Mouse (Mus musculus) hindbrain, postnatal 0 days (tissue): ENCODE results near the gene Slc25a41. TPM values are rescaled to one million over a fixed set of nuclear protein-coding genes. Genes with fewer than 3 reads are reported as not detected.

ENCODE experiments used
- ATAC-seq: fragments of 200-750 bp; cut with Nextera tagmentation; 2 replicates; pipeline ENCODE4 v1.8.0; 2017; ENCODE audit warnings: mild to moderate bottlenecking, moderate TSS enrichment, moderate library complexity
- DNase-seq: peaks from one replicate; pipeline ENCODE4 v3.0.0-alpha.2; 2015; ENCODE audit warnings: low spot score
- H3K27ac ChIP-seq: fragments of 300-500 bp; sonication (generic); 2 replicates; pipeline ENCODE4 v1.5.1; 2014; ENCODE audit warnings: mild to moderate bottlenecking
- H3K27me3 ChIP-seq: fragments of 300-500 bp; sonication (generic); 2 replicates; pipeline ENCODE4 v1.6.1; 2014; ENCODE audit warnings: low read length, mixed read lengths; ENCODE audit not compliant: insufficient read depth
- H3K36me3 ChIP-seq: fragments of 300-500 bp; sonication (generic); 2 replicates; pipeline ENCODE4 v1.6.1; 2014; ENCODE audit warnings: low read length, mixed read lengths; ENCODE audit not compliant: insufficient read depth
- H3K4me1 ChIP-seq: fragments of 300-500 bp; sonication (generic); 2 replicates; pipeline ENCODE4 v1.6.1; 2014; ENCODE audit warnings: antibody characterized with exemption, low read length, mixed read lengths; ENCODE audit not compliant: insufficient read depth
- H3K4me2 ChIP-seq: fragments of 300-500 bp; sonication (generic); 2 replicates; pipeline ENCODE4 v1.6.1; 2014; ENCODE audit warnings: low read depth, mild to moderate bottlenecking, low read length, moderate library complexity, mixed read lengths
- H3K4me3 ChIP-seq: fragments of 300-500 bp; sonication (generic); 2 replicates; pipeline ENCODE4 v1.5.1; 2014; ENCODE audit warnings: low read length
- H3K9ac ChIP-seq: fragments of 300-500 bp; sonication (generic); replicated peaks from 2 replicates; pipeline ENCODE4 v1.6.1; 2014; ENCODE audit warnings: mild to moderate bottlenecking, low read length, moderate library complexity, mixed read lengths
- H3K9me3 ChIP-seq: fragments of 300-500 bp; sonication (generic); 2 replicates; pipeline ENCODE4 v1.6.1; 2016; ENCODE audit warnings: low read length, mixed read lengths
- CTCF ChIP-seq: IDR thresholded peaks from 2 replicates; pipeline ENCODE4 v1.5.1; 2016; ENCODE audit warnings: antibody characterized with exemption, control low read depth, low read depth
- WGBS: fragments of 180-500 bp; shearing (Covaris S2); extraction: QIAGEN DNeasy Blood & Tissue Kit; methylation state at CpG from one replicate; pipeline ENCODE4 v1.1.7; 2014; 5-methylcytosine and 5-hydroxymethylcytosine counted together
- polyA plus RNA-seq: library from polyadenylated mRNA; unstranded; fragments of >200 nt; fragmentation: Nextera tagmentation; extraction: Ambion mirVana; gene quantifications from 2 replicates; pipeline ENCODE4 v1.2.1, GENCODE M21; 2015
- total RNA-seq: library from RNA; depleted of rRNA; stranded (reverse); fragments of >200 nt; gene quantifications from 2 replicates; pipeline ENCODE4 v1.2.3, GENCODE M21; 2014; rRNA removed

Slc25a41 gene
- not detected in 2 replicates for total RNA-seq
- not detected in 2 replicates for polyA plus RNA-seq

- Histone ChIP-seq H3K4me2 (no peak within 1 kb of the TSS), H3K9ac (no peak within 1 kb of the TSS), H3K36me3 (peaks cover 9% of the 10 kb centered on the region; the same call in 1 of the 2 replicates), H3K4me1 (no peaks in the 10 kb centered on the region), H3K4me3 (no peak within 1 kb of the TSS), H3K27me3 (0 out of 2 replicates have a peak, but pooled peaks cover 4% of the 10 kb centered on the region), H3K9me3 (no peaks in the 10 kb centered on the region), H3K27ac (no peak within 1 kb of the TSS)
- WGBS: 73% methylated on average over 8 of the region's 8 CpGs
- ATAC-seq (no peak), DNase-seq (no peak)
- TF ChIP-seq CTCF: no peak
These were observed at the start of gene Slc25a41 for GRCm38 (mm10) chr17:57041554-57041953. Gene Slc25a41 (minus strand): TSS chr17:57041654.

GRCm38 (mm10) chr17:57087049-57087832 lies 45.8 kb upstream of the Slc25a41 start, which contains the start of gene Tubb4a:
Gene Tubb4a (minus strand): TSS chr17:57087782.
- Histone ChIP-seq H3K4me3 (peak within 1 kb of the TSS; percentile 57), H3K36me3 (no peaks in the 10 kb centered on the region), H3K4me1 (peaks cover 6% of the 10 kb centered on the region; the same call in 1 of the 2 replicates), H3K9ac (peak within 1 kb of the TSS; percentile 79), H3K27me3 (no peaks in the 10 kb centered on the region), H3K4me2 (peak within 1 kb of the TSS; percentile 73), H3K27ac (peak within 1 kb of the TSS; percentile 85), H3K9me3 (no peaks in the 10 kb centered on the region)
- WGBS: under 1% methylated on average over 31 of the region's 31 CpGs
- TF ChIP-seq CTCF: peak; percentile 44; the same call in 1 of the 2 replicates
- DNase-seq: peak; percentile 90
- ATAC-seq: peak; percentile 95

GRCm38 (mm10) chr17:57085970-57086757 lies 44.7 kb upstream of the Slc25a41 start:
- no peak for TF ChIP-seq CTCF
- Histone ChIP-seq H3K4me2 (peak overlapping the region; percentile 73), H3K27me3 (no peaks in the 10 kb centered on the region), H3K36me3 (peaks cover 2% of the 10 kb centered on the region; the same call in 1 of the 2 replicates), H3K27ac (no peak overlapping the region), H3K9ac (no peak overlapping the region; the same call in 1 of the 2 replicates), H3K9me3 (no peaks in the 10 kb centered on the region), H3K4me3 (peak overlapping the region; percentile 57; the same call in 1 of the 2 replicates), H3K4me1 (peaks cover 6% of the 10 kb centered on the region; the same call in 1 of the 2 replicates)
- WGBS: 72% methylated on average over 11 of the region's 11 CpGs
- DNase-seq (no peak), ATAC-seq (no peak)

GRCm38 (mm10) chr17:57082481-57082880 lies 41.0 kb upstream of the Slc25a41 start:
- ATAC-seq (no peak), DNase-seq (no peak)
- no peak for TF ChIP-seq CTCF
- Histone ChIP-seq H3K36me3 (peaks cover 12% of the 10 kb centered on the region; the same call in 1 of the 2 replicates), H3K9me3 (no peaks in the 10 kb centered on the region), H3K27ac (no peak overlapping the region), H3K4me2 (no peak overlapping the region), H3K4me3 (no peak overlapping the region), H3K27me3 (no peaks in the 10 kb centered on the region), H3K4me1 (peaks cover 6% of the 10 kb centered on the region; the same call in 1 of the 2 replicates), H3K9ac (no peak overlapping the region)
- WGBS: 85% methylated on average over 5 of the region's 5 CpGs

GRCm38 (mm10) chr17:57081234-57081842 lies 39.9 kb upstream of the Slc25a41 start:
- DNase-seq: no peak
- no peaks in the 10 kb centered on the region for H3K9me3 ChIP-seq
- TF ChIP-seq CTCF: no peak
- no peak for ATAC-seq
- no peak overlapping the region for H3K27ac ChIP-seq
- H3K4me3 ChIP-seq: no peak overlapping the region
- H3K27me3 ChIP-seq: no peaks in the 10 kb centered on the region
- H3K4me1 ChIP-seq: no peaks in the 10 kb centered on the region
- 94% methylated on average over 31 of the region's 31 CpGs for WGBS
- H3K36me3 ChIP-seq: peaks cover 12% of the 10 kb centered on the region; the same call in 1 of the 2 replicates
- no peak overlapping the region for H3K4me2 ChIP-seq
- no peak overlapping the region for H3K9ac ChIP-seq

GRCm38 (mm10) chr17:57079919-57080318 lies 38.5 kb upstream of the Slc25a41 start:
- Histone ChIP-seq H3K9ac (no peak overlapping the region), H3K27me3 (no peaks in the 10 kb centered on the region), H3K27ac (no peak overlapping the region), H3K36me3 (peaks cover 12% of the 10 kb centered on the region; the same call in 1 of the 2 replicates), H3K9me3 (no peaks in the 10 kb centered on the region), H3K4me2 (no peak overlapping the region), H3K4me3 (no peak overlapping the region), H3K4me1 (no peaks in the 10 kb centered on the region)
- ATAC-seq (no peak), DNase-seq (no peak)
- 76% methylated on average over 3 of the region's 3 CpGs for WGBS
- no peak for TF ChIP-seq CTCF
